Mouse (Mus musculus): Measurements from ENCODE around the gene Sat2.

The Sat2 gene

DNA sequence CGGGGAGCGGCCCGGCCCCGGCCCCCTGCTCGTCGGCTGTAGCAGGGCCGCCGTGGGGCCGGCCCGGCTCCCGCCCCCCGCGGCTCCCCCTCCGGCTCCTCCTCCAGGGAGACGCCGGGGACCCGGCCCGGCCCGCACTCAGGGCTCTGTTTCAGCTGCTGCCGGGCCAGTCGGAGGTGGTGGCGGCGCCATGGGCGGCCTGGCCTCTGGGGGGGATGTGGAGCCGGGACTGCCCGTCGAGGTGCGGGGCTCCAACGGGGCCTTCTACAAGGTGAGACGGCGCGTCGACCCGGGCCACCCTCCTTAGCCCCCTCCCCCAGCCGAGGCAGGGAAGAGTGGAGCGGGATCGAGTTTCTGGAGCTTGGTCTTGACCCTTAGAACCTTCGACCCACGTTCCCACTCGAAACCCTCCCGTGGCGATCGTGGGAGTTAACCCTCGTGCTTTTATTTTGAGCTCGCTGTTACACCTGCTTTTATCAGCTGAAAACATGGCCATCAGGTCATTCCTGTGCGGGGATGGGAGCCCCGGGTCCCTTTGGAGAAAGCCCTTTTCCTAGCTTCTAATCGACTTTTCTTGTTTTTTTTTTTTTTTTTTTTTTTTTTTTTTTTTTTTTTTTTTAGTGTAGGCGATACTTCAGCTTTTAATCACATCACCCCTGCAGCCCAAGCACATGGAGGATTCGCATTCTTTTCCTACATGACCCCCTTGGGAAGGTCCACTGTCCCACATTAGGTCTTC, 11.5 kb downstream of the Sat2 start:
- peak; percentile 65 for DNase-seq (ENCODE audit: low spot score)

DNA sequence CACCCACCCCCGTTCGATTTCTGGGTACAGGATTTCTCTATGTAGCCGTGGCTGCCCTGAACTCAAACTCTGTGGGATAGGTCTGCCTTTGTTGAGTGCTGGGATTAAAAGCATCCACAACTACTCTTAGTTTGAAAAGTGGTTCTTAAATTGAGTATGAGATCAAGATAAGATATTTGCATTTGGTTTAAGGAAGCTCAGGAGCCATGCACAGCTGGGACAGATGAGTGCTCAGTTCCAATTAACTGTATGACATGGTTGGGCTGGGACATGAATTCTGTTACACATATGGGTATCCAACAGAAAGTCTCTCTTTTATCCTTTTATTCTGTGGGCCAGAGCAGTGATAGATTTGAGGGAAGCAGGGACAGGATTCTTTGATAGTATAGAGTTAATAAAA, 13.6 kb downstream of the Sat2 start:
- DNase-seq (ENCODE audit: low spot score) = no peak

DNA sequence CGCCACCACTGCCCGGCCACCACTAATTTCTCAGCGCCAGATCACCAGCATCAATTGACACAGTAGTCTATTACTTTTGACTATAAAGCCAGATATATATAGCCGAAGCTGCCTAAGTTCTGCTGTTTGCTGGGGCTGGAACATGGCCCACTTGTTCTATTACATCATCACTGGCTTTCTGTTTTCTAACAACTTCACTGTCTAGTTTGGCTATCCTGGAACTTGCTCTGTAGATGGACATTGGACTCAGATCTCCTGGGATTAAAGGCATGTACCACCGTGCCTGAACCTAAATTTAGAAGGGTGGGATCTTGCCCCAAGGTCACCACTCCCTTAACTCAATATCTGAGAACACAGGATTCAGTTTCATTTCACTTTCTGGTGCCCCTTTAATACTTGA, 24.0 kb downstream of the Sat2 start:
- DNase-seq (ENCODE audit: low spot score) = no peak

DNA sequence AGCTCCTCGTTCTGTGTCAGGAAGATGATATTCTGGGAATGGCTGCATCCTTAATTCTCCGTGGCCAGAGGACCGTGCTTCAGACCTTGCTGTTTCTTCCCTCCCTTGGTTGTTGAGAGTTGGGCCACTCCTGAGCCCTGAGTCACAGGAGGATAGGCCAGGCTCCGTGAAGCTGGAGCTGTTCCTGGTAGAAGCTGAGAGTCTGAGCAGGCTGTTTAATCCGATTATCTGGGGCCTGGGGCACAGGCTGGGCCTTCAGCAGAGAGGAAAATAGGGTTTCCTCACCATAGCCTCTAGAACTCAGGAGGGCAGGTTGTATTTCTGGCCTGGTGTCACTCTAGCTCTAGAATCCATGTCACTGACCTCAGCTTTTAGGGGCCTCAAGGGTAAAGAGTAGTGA, 31.6 kb downstream of the Sat2 start:
- DNase-seq (ENCODE audit: low spot score) = no peak

DNA sequence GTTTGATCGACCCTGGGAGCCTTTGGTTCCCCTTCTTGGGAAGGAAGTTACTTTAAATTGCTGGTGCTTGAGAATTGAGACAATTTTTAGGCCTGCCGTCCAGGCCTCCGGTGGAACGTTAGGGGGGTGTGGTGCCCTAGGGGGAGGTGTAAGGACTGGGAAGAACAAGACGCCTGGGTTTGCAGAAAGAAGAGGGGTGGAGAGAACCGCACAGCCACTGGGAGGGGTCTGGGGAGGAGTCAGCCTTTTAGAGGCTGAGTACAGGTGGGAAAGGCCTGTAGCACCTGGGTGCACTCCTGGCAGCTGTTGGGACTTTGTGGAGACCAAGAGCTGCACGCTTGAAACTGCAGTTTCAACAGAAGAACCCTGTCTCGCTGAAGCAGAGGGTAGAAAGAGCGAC, 32.9 kb downstream of the Sat2 start:
- peak; percentile 57 for DNase-seq (ENCODE audit: low spot score)

DNA sequence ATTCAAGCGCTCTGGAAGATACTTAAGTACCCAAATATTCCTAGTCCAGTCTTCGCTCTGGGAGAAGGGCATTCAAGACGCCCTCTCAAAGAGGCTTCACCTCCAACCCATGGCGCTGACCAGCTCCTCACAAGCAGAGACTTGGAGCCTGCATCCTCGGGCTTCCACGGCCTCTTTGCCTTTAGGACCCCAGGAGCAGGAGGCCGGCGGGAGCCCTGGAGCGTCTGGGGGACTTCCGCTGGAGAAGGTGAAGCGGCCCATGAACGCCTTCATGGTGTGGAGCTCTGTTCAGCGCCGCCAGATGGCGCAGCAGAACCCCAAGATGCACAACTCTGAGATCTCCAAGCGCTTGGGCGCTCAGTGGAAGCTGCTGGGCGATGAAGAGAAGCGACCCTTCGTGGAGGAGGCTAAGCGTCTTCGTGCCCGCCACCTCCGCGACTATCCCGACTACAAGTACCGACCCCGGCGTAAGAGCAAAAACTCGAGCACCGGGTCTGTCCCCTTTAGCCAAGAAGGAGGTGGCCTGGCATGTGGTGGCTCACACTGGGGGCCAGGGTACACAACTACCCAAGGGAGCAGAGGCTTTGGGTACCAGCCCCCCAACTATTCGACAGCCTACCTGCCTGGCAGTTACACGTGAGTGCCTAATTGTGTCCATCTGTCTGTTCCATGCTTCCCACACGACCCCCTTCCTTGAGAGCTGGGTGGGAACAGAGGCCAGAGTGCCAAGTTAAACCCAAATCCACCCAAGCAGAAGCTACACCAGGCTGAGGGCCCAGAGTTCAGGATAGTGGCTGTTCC, 33.6 kb downstream of the Sat2 start, which contains the start of gene Sox15:
TSS of gene Sox15 (plus strand) at position 51 of the 801 bp plus-strand sequence.
- DNase-seq (ENCODE audit: low spot score) = peak; percentile 77

DNA sequence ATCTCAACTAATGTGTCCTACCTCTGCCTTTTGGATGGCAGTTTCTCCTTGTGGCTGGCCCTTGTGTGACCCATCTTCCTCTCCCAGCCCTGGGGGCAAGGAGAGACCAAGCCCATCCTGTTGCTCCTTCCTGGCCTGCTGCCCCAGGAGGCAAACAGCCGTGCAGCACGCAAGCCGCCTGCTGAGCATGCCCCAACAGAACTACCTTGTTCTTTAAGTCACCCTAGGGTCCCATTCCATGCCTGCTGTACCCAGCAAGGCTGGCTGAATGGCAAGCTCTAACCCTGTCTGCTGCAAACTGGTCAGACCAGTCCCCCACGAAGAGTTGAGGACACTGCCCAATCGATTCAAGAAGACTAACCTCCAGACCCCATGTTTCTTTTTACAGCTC, 34.2 kb downstream of the Sat2 start:
- DNase-seq (ENCODE audit: low spot score) = peak; percentile 70

DNA sequence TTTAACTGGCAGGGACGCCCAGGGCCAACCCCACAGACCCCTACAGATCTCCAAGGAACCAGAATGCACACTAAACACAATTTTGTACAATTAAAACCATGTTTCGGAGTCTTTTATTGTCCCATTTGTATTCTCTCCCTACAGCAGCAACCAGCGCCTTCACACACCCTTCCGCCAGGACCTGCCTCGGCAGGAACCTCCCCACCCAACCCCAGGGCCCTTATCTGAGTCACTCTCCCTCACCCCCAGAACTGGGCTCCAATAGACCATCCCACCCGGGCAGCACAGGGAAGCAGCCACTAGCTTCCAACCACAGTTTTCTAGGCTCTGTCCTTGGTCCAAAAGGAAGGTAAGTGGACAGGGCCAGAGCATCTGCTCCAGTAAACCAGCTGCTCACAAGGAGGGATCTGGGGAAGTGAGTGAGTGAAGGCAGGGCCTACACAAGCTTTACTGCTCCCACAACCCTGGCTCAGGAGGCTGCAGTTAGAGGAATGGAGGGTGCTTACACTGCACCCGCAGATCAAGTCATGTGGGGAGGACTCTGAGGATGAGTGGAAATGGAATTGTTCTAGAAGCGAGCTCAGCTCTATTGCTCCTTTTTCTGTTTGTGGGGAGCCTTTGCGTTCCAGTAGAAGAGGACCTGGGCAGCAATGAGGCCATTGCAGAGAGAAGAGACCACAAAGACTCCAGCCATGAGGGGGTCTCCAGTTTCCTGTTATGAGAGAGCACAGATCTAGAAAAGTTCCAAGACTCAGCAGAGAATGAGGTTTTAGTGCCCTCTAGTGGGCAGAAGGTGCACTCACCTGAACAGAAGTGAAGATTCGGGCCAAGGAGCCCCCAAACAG, 35.0 kb downstream of the Sat2 start:
- DNase-seq (ENCODE audit: low spot score) = peak; percentile 68

DNA sequence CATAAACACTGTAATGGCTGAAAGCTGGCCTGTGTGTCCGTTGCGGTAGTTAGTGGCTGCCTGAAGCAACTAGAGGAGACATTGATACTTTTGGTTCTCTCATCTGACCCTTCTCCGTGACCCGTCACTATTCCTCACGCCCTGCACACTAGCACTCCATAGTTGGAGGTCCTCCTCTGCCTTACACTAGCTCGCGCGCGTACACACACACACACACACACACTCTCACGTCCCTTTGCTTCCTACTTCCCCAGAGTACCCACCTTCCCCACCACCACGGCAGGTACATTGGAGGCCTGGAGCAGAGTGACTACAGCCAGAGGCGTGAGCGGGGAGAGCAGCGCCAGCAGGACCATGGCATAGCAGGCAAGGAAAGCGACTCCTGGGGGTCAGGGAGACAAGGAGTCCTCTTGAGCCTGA, 35.6 kb downstream of the Sat2 start:
- no peak for DNase-seq (ENCODE audit: low spot score)

DNA sequence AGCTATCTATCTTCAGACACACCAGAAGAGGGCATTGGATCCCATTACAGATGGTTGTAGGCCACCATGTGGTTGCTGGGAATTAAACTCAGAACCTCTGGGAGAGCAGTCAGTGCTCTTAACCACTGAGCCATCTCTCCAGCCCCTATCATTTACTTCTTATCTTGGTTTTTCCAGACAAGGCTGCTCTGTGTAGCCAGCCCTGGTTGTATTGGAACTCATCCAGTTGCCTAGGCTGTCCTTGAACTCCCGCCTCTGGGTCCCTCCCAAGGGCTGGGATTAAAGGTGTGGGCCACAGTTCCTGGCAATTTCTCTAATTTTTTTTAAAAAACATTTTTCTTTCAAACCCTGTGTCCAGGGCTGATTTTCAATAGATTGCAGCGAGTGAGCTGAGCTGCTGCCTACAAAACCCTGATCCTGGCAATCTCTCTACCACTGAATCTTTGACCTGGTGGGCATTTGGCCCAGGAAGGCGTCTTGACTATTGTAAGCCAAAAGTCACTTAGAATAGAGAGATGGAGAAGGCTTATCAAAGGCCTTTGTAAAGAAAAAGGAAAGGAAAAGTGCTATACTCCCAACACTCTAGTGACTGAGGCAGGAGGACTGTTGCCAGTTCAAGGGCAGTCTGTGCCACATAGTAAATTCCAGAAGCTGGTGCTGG, 39.5 kb downstream of the Sat2 start:
- DNase-seq (ENCODE audit: low spot score) = no peak

DNA sequence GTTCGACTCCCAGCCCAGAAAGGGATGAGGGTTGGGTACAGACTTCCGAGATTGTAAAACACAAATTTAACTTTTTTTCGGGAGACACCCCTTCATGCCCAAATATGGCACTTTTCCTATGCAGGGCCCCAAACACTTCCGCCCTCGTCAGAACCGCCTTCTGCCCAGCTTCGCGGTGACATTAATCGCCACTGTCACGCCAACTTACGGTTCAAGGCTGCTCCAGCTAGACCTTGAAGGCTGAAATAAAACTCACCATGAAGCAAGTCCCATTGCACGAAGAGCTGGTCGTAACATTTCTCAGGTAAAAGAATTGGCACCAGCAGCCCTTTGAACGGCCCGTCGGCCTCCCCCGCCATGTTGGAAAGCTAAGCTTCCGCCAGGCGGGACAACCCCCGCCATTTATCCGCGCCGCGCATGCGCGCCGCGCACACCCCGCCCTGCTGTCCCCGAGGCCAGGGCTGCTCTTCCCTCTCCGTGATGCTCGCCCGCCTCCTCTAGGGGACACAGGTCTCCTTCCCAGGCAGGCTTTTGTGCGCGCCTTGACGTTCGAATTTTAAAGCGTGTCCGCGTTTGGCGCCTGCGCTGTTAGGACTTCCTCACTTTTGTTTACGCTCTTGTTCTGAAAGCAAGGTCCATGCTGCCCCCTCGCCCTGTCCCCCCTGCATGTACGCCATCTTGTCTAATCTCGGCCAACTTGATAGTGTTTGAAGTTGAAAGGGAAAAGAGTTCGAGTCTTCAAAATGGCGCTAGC, 40.6 kb downstream of the Sat2 start, which contains the start of gene Mpdu1:
TSS of gene Mpdu1 (minus strand) at position 430 of the 754 bp plus-strand sequence.
- DNase-seq (ENCODE audit: low spot score) = peak; percentile 92

DNA sequence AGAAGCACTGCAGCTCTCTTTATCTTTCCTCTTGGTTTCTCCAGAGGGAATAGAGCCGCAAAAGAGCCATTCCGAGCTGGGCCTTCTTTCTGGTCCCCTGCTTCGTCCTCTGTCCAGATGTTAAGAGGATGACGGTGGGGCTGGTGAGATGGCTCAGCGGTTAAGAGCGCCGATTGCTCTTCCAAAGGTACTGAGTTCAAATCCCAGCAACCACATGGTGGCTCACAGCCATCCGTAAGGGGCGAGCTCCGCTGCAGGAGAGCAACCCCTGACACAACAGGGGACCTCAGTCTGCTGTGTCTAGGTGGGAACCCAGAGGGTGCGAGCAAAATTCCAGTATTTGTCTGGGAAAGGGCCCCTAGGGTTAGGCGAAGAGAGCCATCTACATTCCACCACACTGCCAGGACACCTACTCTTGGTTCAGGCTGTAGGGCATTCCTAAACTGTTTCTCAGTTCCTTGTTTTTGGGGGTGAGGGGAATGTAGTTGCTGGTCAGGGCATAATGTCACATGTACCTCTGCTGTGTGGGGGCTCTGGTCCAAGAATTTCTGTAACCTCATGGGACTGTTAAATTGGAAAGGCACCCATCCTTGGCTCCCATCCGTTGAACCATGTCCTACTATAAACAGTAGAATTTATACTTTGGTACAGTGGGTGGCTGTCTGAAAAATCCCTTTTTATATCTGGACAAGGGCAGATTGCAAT, 41.3 kb downstream of the Sat2 start:
- no peak for DNase-seq (ENCODE audit: low spot score)

DNA sequence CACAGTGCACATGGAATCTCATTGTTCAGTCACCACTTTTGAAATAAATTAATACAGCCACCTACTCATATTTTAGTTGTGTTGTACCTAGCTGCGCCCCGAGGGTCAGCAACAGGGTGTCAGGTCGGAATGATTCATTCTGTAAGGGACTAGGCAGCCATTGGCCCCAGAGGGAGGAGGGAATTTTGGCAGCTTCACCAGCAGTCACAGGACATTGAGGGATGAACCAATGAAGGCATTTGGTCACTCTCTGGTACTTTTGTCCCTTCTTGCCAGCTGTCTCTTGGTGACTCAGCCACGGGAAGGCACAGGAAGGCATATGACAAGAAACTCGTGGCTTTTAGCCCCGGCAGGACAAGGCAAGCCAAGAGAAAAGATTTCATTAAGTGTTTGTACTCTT, 42.0 kb downstream of the Sat2 start:
- DNase-seq (ENCODE audit: low spot score) = no peak

DNA sequence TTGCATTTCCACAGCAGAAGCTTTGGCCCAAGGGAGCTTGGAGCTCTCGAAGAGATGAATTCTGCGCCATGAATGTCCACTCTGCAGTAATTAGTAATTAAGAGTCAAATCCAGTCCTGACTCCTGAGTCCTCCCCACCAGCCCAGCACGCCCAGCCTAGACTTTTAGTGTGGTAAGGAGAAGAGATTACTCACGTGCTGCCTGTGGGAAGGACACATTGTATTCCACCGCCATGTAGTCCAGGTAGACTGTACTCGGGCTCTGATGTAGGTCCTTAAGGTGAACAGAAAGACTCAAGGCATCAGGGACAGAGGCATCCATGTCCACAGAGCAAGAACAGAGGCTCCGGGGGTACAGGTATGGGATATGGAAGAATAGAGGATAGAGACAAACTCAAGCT, 43.0 kb downstream of the Sat2 start:
- DNase-seq (ENCODE audit: low spot score) = no peak

DNA sequence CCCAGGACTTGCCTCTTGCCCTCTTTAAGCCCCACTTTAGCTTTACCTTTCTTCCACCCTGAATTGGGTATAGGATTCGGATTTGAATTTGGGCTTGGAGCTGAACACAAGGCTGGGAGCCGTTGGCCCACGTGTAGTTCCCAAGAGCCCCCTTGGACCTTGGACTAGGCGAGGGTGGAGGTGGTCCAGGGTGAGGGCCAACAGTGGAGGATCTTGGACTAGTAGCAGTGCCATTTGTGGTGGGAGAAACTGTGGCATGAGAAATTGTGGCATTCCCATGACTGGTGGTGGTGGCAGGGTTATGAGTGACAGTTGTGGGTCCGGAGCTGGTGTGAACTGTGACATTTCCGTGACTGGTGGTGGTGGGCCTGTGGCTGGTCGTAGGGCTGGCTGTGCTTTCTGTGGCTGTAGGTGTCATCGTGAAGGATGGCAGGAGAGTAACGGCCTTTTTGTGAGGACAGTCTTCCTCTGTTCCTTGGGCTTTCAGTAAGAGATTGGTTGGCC, 43.7 kb downstream of the Sat2 start:
- no peak for DNase-seq (ENCODE audit: low spot score)

DNA sequence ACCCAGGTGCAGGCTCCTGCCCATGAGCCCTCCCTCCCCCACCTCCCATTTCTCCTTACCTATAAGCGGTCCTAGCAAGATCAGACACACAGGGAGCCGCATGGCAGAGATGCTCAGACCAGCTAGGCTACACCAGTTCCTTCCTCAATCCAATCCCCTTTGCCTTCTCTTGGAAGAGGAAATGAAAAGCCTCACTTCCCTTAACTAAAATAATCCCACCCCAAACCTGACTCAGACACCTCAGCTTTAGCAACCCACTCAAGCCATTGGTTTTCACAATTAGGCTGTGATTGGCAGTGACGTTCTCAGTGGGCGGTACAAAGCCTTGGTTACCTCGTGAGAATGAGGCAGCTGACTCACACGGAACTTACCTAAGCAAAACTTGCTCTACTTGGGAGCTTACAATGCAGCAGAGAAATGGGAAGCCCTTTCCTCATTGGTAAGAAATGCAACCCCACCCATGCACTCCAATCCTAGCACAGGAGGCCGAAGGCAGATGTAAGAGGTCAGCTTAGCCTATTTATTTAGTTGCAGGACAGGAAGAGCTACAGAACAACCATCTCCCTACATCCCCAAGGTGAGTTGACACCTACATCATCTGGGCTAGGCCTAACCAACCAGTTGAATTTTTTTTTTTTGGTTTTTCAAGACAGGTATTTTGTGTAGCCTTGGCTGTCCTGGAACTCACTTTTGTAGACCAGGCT, 44.3 kb downstream of the Sat2 start, which contains the start of gene Cd68:
TSS of gene Cd68 (minus strand) at position 193 of the 704 bp plus-strand sequence.
- peak; percentile 58 for DNase-seq (ENCODE audit: low spot score)

DNA sequence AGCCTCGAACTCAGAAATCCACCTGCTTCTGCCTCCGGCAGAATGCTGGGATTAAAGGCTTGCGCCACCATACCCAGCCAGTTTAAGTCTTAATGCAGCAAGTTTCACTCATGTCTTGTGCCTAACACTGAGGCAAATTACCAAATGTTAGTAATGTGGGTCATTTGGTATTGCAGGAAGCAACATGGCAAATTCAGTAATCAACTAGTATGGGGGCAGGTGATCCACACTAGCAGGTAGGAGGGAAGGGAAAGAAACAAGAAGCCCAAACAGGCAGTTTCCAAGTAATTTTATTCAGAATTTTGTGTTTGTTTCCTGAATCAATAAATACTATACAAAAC, 44.8 kb downstream of the Sat2 start:
- DNase-seq (ENCODE audit: low spot score) = no peak

DNA sequence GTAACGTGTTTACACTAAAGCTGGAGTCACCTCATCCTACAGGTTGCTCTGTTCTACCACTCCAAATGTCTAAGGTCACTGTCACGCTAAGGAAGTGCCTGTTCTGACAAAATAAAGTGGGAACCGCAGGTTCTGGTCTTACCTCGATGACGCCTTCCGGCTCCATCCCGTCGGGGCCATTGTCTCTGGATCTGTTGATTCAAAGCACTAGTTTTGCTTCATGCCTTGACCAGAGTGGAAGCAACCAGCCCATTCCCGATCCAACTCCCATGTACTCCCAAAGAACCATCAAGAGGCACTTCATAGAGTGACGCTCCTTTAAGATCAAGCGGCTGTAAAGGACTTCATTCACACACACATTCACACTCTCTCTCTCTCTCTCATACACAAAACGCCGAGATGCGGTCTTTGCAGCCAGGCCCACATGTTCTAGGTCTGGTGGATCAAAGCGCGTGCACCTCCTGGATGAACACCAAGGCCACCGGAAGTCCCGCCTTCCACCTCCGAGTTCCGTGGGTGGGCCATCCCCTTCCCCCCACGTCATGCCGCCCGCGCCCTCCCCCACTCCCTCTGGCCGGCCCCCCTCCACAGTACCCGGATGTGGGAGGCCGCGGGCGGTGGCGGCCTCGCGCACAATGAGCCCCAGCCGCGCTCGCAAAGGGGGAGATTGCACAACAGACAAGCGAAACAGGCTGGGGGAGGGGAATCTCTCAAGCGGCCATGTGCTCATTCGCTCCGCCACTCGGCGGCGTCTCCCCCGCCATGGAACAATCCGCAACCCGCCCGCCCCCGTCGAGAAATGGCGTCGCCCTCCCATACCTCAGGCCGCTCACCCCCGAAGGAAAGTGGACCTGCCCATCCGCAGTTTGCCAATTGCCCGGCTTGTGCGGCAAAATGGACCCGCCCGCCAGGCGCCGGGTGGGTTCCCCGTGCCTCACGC, 49.2 kb downstream of the Sat2 start:
- DNase-seq (ENCODE audit: low spot score) = peak; percentile 94

DNA sequence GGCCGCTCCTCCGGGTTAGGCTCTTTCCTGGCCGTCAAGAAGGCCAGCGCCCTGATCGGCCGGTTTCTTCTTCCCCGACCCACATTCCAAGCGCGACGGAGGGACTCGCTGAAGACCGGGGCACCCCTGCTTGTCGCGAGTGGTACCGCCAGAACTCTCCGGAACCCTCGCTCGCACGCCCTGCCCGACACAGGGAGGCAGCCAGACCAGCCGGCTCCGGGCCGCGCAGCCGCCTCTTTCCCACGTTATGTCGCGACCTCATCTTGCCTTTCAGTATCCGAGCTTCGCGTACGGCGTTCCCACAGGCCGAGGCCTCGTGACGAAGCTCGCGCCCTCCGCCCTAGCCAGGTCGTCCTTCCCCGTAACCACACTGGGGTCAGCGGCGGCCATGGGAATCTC, 49.9 kb downstream of the Sat2 start:
- no peak for DNase-seq (ENCODE audit: low spot score)
